Mouse (Mus musculus) left cerebral cortex, postnatal 4 days (tissue): ENCODE data around the gene Ddx54. TPM values are rescaled to one million over a fixed set of nuclear protein-coding genes. Genes with fewer than 3 reads are reported as not detected.

ENCODE experiments used
- DNase-seq: peaks from one replicate; pipeline ENCODE4 v3.0.0-alpha.2; 2022
- intact Hi-C: fragments of 180-260 bp; cut with DNase I; formaldehyde crosslinking; loops from one replicate; pipeline ENCODE4 v1.15.1; 2025
- total RNA-seq, 2 experiments: library from RNA; stranded (reverse); gene quantifications; 2 replicates each; pipeline ENCODE4 v1.2.3; 2021

Ddx54 gene
- total RNA-seq, 2 experiments from 2014 or later: 52.0 to 55.4 TPM

DNA sequence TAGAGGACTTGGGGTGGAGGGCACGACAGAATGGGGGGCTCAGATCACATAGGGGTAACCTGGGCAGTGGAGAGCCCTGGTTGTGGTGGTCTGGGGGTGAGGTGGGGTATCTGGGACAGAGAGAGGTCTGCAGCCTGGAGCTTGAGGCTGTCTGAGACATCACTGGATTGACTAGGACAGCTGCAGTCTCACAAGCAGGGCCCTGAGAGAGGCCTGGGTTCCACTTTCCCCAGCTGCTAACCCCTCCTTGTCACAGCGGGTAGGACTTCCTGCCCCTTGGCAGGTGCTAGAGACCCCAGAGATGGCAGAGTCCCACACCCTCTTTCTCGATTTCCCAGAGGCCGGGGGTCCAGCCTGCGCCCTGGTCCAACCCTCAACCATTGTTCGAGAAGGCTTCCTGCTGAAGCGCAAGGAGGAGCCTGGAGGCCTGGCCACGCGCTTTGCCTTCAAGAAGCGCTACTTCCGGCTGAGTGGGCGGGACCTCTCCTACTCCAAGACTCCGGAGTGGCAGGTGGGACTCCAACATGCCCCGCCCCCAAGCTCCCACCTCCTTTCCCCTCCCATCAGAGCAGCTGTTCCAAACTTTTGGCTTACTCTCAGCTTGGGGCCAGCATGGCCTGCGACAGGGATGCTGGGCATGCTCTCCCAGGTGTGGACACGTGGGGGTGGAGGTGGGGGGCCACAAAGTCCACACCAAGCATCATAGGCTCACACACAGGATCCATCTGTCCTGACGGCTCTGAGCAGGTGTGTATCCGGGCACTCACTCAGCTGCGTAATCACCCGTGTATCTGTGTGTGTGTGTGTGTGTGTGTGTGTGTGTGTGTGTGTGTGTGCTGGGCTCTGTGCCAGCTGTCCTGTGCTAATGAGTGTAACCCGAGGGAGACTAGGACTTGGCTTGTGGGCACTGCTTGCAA is 61.9 kb downstream of the Ddx54 start:
- peak; percentile 70 for DNase-seq
- intact Hi-C loops: loop anchor here (5.0 kb wide), 1 partner anchor 52 kb away; no protein-coding TSS in a partner anchor

DNA sequence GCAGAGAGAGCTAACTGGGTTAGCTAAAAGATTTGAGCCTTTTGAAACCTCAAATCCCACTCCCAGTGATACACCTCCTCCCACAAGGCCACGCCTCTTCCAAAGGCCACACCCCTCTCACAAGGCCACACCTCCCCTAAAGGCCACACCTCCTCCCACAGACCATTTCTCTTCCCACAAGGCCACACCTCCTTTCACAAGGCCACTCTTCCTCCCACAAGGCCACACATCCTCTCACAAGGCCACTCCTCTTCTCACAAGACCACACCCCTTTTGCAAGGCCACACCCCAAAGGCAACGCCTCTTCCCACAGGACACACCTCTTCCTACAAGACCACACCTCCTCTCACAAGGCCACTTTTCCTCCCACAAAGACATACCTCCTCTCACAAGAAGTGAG is 65.0 kb downstream of the Ddx54 start:
- no peak for DNase-seq
- intact Hi-C loops: loop anchor here (5.0 kb wide), 1 partner anchor 55 kb away; no protein-coding TSS in a partner anchor

Other genes with a start within 250 kb of the Ddx54 start
- 1 to 10 TPM in 1 of 2 experiments, under 1 TPM in 1; 0.86 to 1.4 TPM for gene Lhx5, start 181.0 kb upstream of the Ddx54 start, total RNA-seq
- 1 to 10 TPM; 2.4 to 3.7 TPM for gene Sdsl, start 139.9 kb upstream of the Ddx54 start, total RNA-seq
- not detected for gene Sds, start 136.2 kb upstream of the Ddx54 start, total RNA-seq
- 10 to 100 TPM; 38.8 to 43.9 TPM for gene Plbd2, start 109.1 kb upstream of the Ddx54 start, total RNA-seq
- 1 to 10 TPM; 3.3 to 4.6 TPM for gene Slc8b1, start 101.6 kb upstream of the Ddx54 start, total RNA-seq
- gene Tpcn1, start 24.1 kb upstream of the Ddx54 start, total RNA-seq: 10 to 100 TPM; 42.0 to 44.1 TPM
- under 1 TPM; 0.58 to 0.64 TPM for gene Iqcd, start 23.7 kb upstream of the Ddx54 start, total RNA-seq
- gene Rita1, start 150 bp upstream of the Ddx54 start, total RNA-seq: 10 to 100 TPM; 22.7 to 26.0 TPM
- under 1 TPM in 1 of 2 experiments, not detected in 1; 0.40 TPM for gene Cfap73, start 21.5 kb downstream of the Ddx54 start, total RNA-seq
- 10 to 100 TPM; 42.2 to 54.6 TPM for gene Rasal1, start 36.1 kb downstream of the Ddx54 start, total RNA-seq
- gene Dtx1, start 99.2 kb downstream of the Ddx54 start, total RNA-seq: 100 to 1,000 TPM; 122 to 124 TPM
- gene Oas2, start 137.1 kb downstream of the Ddx54 start, total RNA-seq: not detected
- under 1 TPM in 1 of 2 experiments, not detected in 1; 0.18 TPM for gene Oas3, start 164.9 kb downstream of the Ddx54 start, total RNA-seq
- gene Oas1e, start 182.8 kb downstream of the Ddx54 start, total RNA-seq: not detected
- 1 to 10 TPM; 1.0 to 1.3 TPM for gene Oas1c, start 199.8 kb downstream of the Ddx54 start, total RNA-seq
- not detected for gene Oas1f, start 234.6 kb downstream of the Ddx54 start, total RNA-seq
- not detected for gene Oas1h, start 248.7 kb downstream of the Ddx54 start, total RNA-seq